In genomic region chr2:26661143-26661752, GRCm38 (mm10) we compare ENCODE assay signal across 10 mouse cellular contexts. TPM values are rescaled to one million over a fixed set of nuclear protein-coding genes. Genes with fewer than 3 reads are reported as not detected.
DNase-seq lines count a peak whose midpoint lies in the region; ATAC-seq and TF ChIP-seq lines count a peak whose summit lies in the region.
"Had no signal": no experiment of that assay in that cellular context is flagged by ENCODE, and none has a peak within 500 bp of the region (broad histone marks: within the 10 kb centered on the region; RNA-seq: fewer than 3 reads in every experiment).

No protein-coding gene starts in this region.

- intact Hi-C loops in heart, adult 2 months (cut with DNase I): no loop called here

- 2% methylated on average over 19 of the region's 20 CpGs for WGBS in heart, embryonic 14.5 days
- WGBS in heart, adult 2 months: 3% methylated on average over 17 of the region's 20 CpGs

- peaks cover 0 to 6% of the 10 kb centered on the region in 2 experiments; a peak in 2 of 4 replicates for H3K4me1 ChIP-seq in heart, embryonic 14.5 days (ENCODE audit: control insufficient read depth in 2 of 2, insufficient read depth in 2 of 2, low read length in 2 of 2)
- H3K4me1 ChIP-seq in heart, adult 2 months (ENCODE audit: control insufficient read depth, insufficient read depth, low read length): no peaks in the 10 kb centered on the region
- H3K4me1 ChIP-seq in ES-E14 (ENCODE audit: control insufficient read depth in 2 of 2, insufficient read depth in 2 of 2, low read length in 2 of 2, poor library complexity in 1 of 2): peaks cover 0 to 4% of the 10 kb centered on the region in 2 experiments; a peak in 1 of 4 replicates
- H3K4me1 ChIP-seq in megakaryocyte, embryonic 14.5 days: peaks cover 24% of the 10 kb centered on the region

- in situ Hi-C loops in ES-E14 (cut with MboI; ENCODE audit: low sequenced_read_pairs in 2 of 2, unreplicated experiment in 2 of 2): no loop called here

- DNase-seq in heart, adult 2 months: no peak
- DNase-seq in ES-E14 (ENCODE audit: low read depth, low spot score): no peak
- DNase-seq in thymus, postnatal 36 days: peak; percentile 42 to 54
- no peak for DNase-seq in adrenal gland, postnatal 4 days (ENCODE audit: low spot score in 2 of 2)
- no peak for DNase-seq in adrenal gland, postnatal 25 days

- no peaks in the 10 kb centered on the region for H3K27me3 ChIP-seq in heart, embryonic 14.5 days (ENCODE audit: control insufficient read depth, insufficient read depth, low read length)
- 0 out of 2 replicates have a peak, but pooled peaks cover 1% of the 10 kb centered on the region for H3K27me3 ChIP-seq in heart, adult 2 months (ENCODE audit: control insufficient read depth, insufficient read depth, low read length)
- peaks cover 3% of the 10 kb centered on the region for H3K27me3 ChIP-seq in megakaryocyte, embryonic 14.5 days (replicated peaks)

- no peak for TF ChIP-seq POLR2A in heart, adult 2 months (IDR thresholded peaks at IDR 0.05; ENCODE audit: insufficient read depth, low read depth, low read length)

- H3K4me2 ChIP-seq in heart, embryonic 14.5 days (ENCODE audit: low read length): peak overlapping the region; percentile 73

- ATAC-seq in heart, embryonic 14.5 days (ENCODE audit: insufficient number of reproducible peaks, insufficient read depth, low FRiP score, low read depth): no peak
- peak; percentile 58 to 59 for ATAC-seq in hematopoietic stem cell, adult 5-6 weeks (replicated peaks in 1 of 2; ENCODE audit: insufficient read depth in 1 of 2, low FRiP score in 2 of 2, low TSS enrichment in 1 of 2, low read depth in 1 of 2, poor library complexity in 2 of 2, severe bottlenecking in 2 of 2)

- TF ChIP-seq CTCF in heart, adult 2 months (IDR thresholded peaks at IDR 0.05): no peak

- no peak overlapping the region for H3K27ac ChIP-seq in heart, embryonic 14.5 days (replicated peaks in 1 of 2; ENCODE audit: control insufficient read depth in 1 of 2, insufficient read depth in 1 of 2, low read depth in 2 of 2, low read length in 2 of 2)
- no peak overlapping the region for H3K27ac ChIP-seq in heart, adult 2 months
- H3K27ac ChIP-seq in ES-E14 (ENCODE audit: insufficient read depth, low read depth, low read length, poor library complexity, severe bottlenecking): no peak overlapping the region
- H3K27ac ChIP-seq: macrophage had no signal

- no peaks in the 10 kb centered on the region for H3K36me3 ChIP-seq in heart, embryonic 14.5 days (ENCODE audit: control insufficient read depth, insufficient read depth, low read length)
- H3K36me3 ChIP-seq in heart, adult 2 months (ENCODE audit: control insufficient read depth, insufficient read depth, low read length): no peaks in the 10 kb centered on the region
- no peaks in the 10 kb centered on the region for H3K36me3 ChIP-seq in ES-E14 (ENCODE audit: control insufficient read depth, insufficient read depth, low read length, poor library complexity, severe bottlenecking)
- no peaks in the 10 kb centered on the region for H3K36me3 ChIP-seq in megakaryocyte, embryonic 14.5 days (replicated peaks; ENCODE audit: low read length)

- H3K9ac ChIP-seq in heart, embryonic 14.5 days (ENCODE audit: low read length): peak overlapping the region; percentile 21; the same call in 1 of the 2 replicates
- H3K9ac ChIP-seq in heart, adult 2 months (ENCODE audit: low read depth, low read length): no peak overlapping the region
- H3K9ac ChIP-seq in ES-E14 (ENCODE audit: insufficient read depth, low read depth, low read length, poor library complexity, severe bottlenecking): no peak overlapping the region

- H3K9me3 ChIP-seq in heart, embryonic 14.5 days (ENCODE audit: control insufficient read depth, low read length): no peaks in the 10 kb centered on the region
- no peaks in the 10 kb centered on the region for H3K9me3 ChIP-seq in ES-E14 (ENCODE audit: control insufficient read depth, insufficient read depth, low read depth, low read length)
- H3K9me3 ChIP-seq in megakaryocyte, embryonic 14.5 days: 0 out of 2 replicates have a peak, but pooled peaks cover 9% of the 10 kb centered on the region

- peak overlapping the region; percentile 21 to 34 for H3K4me3 ChIP-seq in heart, embryonic 14.5 days (ENCODE audit: control insufficient read depth in 1 of 2, insufficient read depth in 1 of 2, low read depth in 1 of 2, low read length in 2 of 2)
- no peak overlapping the region for H3K4me3 ChIP-seq in heart, adult 2 months
- peak overlapping the region; percentile 33 to 49 for H3K4me3 ChIP-seq in ES-E14 (ENCODE audit: insufficient read depth in 1 of 2, low read depth in 1 of 2, low read length in 2 of 2, poor library complexity in 1 of 2, severe bottlenecking in 1 of 2)
- peak overlapping the region; percentile 86 for H3K4me3 ChIP-seq in megakaryocyte, embryonic 14.5 days (replicated peaks)

- H3K79me2 ChIP-seq in heart, adult 2 months (replicated peaks; ENCODE audit: control insufficient read depth, insufficient read depth, low read length): no peaks in the 10 kb centered on the region

- TF ChIP-seq EP300 in heart, adult 2 months (IDR thresholded peaks at IDR 0.05; ENCODE audit: insufficient read depth, low read depth, low read length): no peak

TF ChIP-seq in ES-E14, 5 proteins besides CTCF, POLR2A, EP300 and RAD21:
- TF ChIP-seq ZC3H11A (IDR thresholded peaks at IDR 0.05; ENCODE audit: borderline replicate concordance, low read depth, low read length) (no peak), MAFK (IDR thresholded peaks at IDR 0.05; ENCODE audit: insufficient read depth, low read depth, low read length) (no peak), HCFC1 (IDR thresholded peaks at IDR 0.05; ENCODE audit: borderline replicate concordance, insufficient read depth, low read length) (no peak), ZNF384 (IDR thresholded peaks at IDR 0.05; ENCODE audit: low read depth, low read length) (no peak), CHD2 (IDR thresholded peaks at IDR 0.05; ENCODE audit: low read depth, low read length) (no peak)
TF ChIP-seq in ES-E14: peak in this region for 0.

RNA-seq across cellular contexts. Expression of gene Lcn4, which starts 9.8 kb away (rescaled TPM):
- not detected in 2 replicates for polyA plus RNA-seq in heart, embryonic 14.5 days (2014; fragmentation: Nextera tagmentation; extraction: Ambion mirVana)
- not detected for total RNA-seq in heart, adult 2 months (2021)
- polyA plus RNA-seq in heart, adult 2 months (2012; rRNA removed): not detected in 2 replicates
- total RNA-seq in ES-E14 (2012; rRNA removed): not detected in 2 replicates
- total RNA-seq in hematopoietic stem cell, adult 5-6 weeks (2017): not detected in 2 replicates
- polyA plus RNA-seq in megakaryocyte, embryonic 14.5 days (2012; ENCODE audit: insufficient read depth, low replicate concordance): not detected in 2 replicates
- not detected for total RNA-seq in adrenal gland, postnatal 4 days (2021)
- total RNA-seq in adrenal gland, postnatal 25 days (2021): not detected in 2 replicates
- total RNA-seq: MEL had no signal
- polyA plus RNA-seq: macrophage had no signal

RNA-seq across cellular contexts. Expression of gene Fam69b, which starts 33.0 kb away (rescaled TPM):
- 13.3 and 15.2 TPM in 2 replicates for polyA plus RNA-seq in heart, embryonic 14.5 days (2014; fragmentation: Nextera tagmentation; extraction: Ambion mirVana)
- 10 to 100 TPM; 20.0 to 21.1 TPM for total RNA-seq in heart, adult 2 months (2021)
- 45.7 and 47.6 TPM in 2 replicates for polyA plus RNA-seq in heart, adult 2 months (2012; rRNA removed)
- 24.6 and 46.6 TPM in 2 replicates for total RNA-seq in ES-E14 (2012; rRNA removed)
- 28.3 and 57.6 TPM in 2 replicates for total RNA-seq in hematopoietic stem cell, adult 5-6 weeks (2017)
- polyA plus RNA-seq in megakaryocyte, embryonic 14.5 days (2012; ENCODE audit: insufficient read depth, low replicate concordance): 1.2 TPM in 1 of 2 replicates, not detected in the other
- total RNA-seq in adrenal gland, postnatal 4 days (2021): 10 to 100 TPM; 11.1 to 11.4 TPM
- total RNA-seq in adrenal gland, postnatal 25 days (2021): 6.6 and 9.8 TPM in 2 replicates
- polyA plus RNA-seq: macrophage had no signal

RNA-seq across cellular contexts. Expression of gene Agpat2, which starts 57.0 kb away (rescaled TPM):
- 24.0 and 24.7 TPM in 2 replicates for polyA plus RNA-seq in heart, embryonic 14.5 days (2014; fragmentation: Nextera tagmentation; extraction: Ambion mirVana)
- 10 to 100 TPM; 52.8 to 59.2 TPM for total RNA-seq in heart, adult 2 months (2021)
- polyA plus RNA-seq in heart, adult 2 months (2012; rRNA removed): 117 and 142 TPM in 2 replicates
- total RNA-seq in ES-E14 (2012; rRNA removed): 60.4 and 88.2 TPM in 2 replicates
- total RNA-seq in hematopoietic stem cell, adult 5-6 weeks (2017): 49.6 and 81.5 TPM in 2 replicates
- polyA plus RNA-seq in megakaryocyte, embryonic 14.5 days (2012; ENCODE audit: insufficient read depth, low replicate concordance): 34.1 and 41.8 TPM in 2 replicates
- 100 to 1,000 TPM; 121 to 156 TPM for total RNA-seq in adrenal gland, postnatal 4 days (2021)
- 290 and 352 TPM in 2 replicates for total RNA-seq in adrenal gland, postnatal 25 days (2021)

Comparison
In these comparisons a context has a peak if more than half of its experiments do, and no peak if none do; other contexts are left out.
1. DNase-seq: peak in thymus, postnatal 36 days (2 of 2); none in heart, adult 2 months (0 of 2), ES-E14 (single experiment), adrenal gland, postnatal 4 days (0 of 2) and adrenal gland, postnatal 25 days (single experiment).